Mouse (Mus musculus) forebrain, postnatal 0 days (tissue): Measurements from ENCODE around the gene Cfap97d1. TPM values are rescaled to one million over a fixed set of nuclear protein-coding genes. Genes with fewer than 3 reads are reported as not detected.

Experiments
- ATAC-seq: fragments of 200-750 bp; cut with Nextera tagmentation; 2 replicates; pipeline ENCODE4 v1.8.0; 2017; ENCODE audit warnings: mild to moderate bottlenecking, moderate library complexity
- DNase-seq: peaks from one replicate; pipeline ENCODE4 v3.0.0-alpha.2; 2015
- H3K27ac ChIP-seq: fragments of 300-500 bp; sonication (generic); 2 replicates; pipeline ENCODE4 v1.5.1; 2014; ENCODE audit warnings: low read depth, mild to moderate bottlenecking, antibody characterized with exemption, low read length, moderate library complexity, mixed read lengths
- H3K27me3 ChIP-seq: fragments of 300-500 bp; sonication (generic); 2 replicates; pipeline ENCODE4 v1.6.1; 2014; ENCODE audit warnings: mild to moderate bottlenecking, low read length, mixed read lengths; ENCODE audit not compliant: insufficient read depth
- H3K36me3 ChIP-seq: fragments of 300-500 bp; sonication (generic); 2 replicates; pipeline ENCODE4 v1.6.1; 2014; ENCODE audit warnings: mild to moderate bottlenecking, moderate library complexity; ENCODE audit not compliant: insufficient read depth
- H3K4me1 ChIP-seq: fragments of 300-500 bp; sonication (generic); 2 replicates; pipeline ENCODE4 v1.6.1; 2014; ENCODE audit warnings: antibody characterized with exemption; ENCODE audit not compliant: insufficient read depth
- H3K4me2 ChIP-seq: fragments of 300-500 bp; sonication (generic); 2 replicates; pipeline ENCODE4 v1.6.1; 2014; ENCODE audit warnings: low read depth, mild to moderate bottlenecking, moderate library complexity
- H3K4me3 ChIP-seq: fragments of 300-500 bp; sonication (generic); 2 replicates; pipeline ENCODE4 v1.5.1; 2014; ENCODE audit warnings: low read depth, low read length, mixed read lengths
- H3K9ac ChIP-seq: fragments of 300-500 bp; sonication (generic); 2 replicates; pipeline ENCODE4 v1.6.1; 2014; ENCODE audit warnings: mild to moderate bottlenecking
- H3K9me3 ChIP-seq: fragments of 300-500 bp; sonication (generic); 2 replicates; pipeline ENCODE4 v1.6.1; 2016; ENCODE audit warnings: low read length
- CTCF ChIP-seq: sonication (generic); IDR thresholded peaks from 2 replicates; pipeline ENCODE4 v1.5.1; 2016; ENCODE audit warnings: antibody characterized with exemption, control low read depth, low read depth
- WGBS: fragments of 180-500 bp; shearing (Covaris S2); extraction: QIAGEN DNeasy Blood & Tissue Kit; methylation state at CpG from one replicate; pipeline ENCODE4 v1.1.7; 2014; 5-methylcytosine and 5-hydroxymethylcytosine counted together
- polyA plus RNA-seq: library from polyadenylated mRNA; unstranded; fragments of >200 nt; fragmentation: Nextera tagmentation; extraction: Ambion mirVana; gene quantifications from 2 replicates; pipeline ENCODE4 v1.2.1, GENCODE M21; 2015
- total RNA-seq: library from RNA; depleted of rRNA; stranded (reverse); fragments of >200 nt; gene quantifications from 2 replicates; pipeline ENCODE4 v1.2.3, GENCODE M21; 2014; rRNA removed

The Cfap97d1 gene
- total and polyA plus RNA-seq, 2 experiments from 2014 or later, result not detected

DNA sequence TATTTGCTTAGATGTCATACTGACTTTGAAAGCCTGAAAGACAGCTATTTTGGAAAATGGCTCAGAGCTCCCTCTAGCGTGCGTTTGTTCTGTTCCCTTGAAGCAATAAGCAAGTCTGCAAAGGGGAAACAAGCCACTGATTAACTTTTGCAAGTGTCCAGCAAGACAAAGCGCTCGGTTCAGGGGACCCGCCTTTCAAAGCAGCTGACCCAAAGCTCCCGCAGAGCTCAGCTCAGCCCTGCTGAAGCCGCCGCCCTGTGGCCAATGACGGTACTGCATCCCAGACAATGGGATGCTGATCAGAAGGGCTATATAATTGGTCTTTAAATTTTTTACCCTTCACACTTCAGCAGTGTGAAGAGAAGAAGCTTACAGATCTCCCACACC is 56.1 kb downstream of the Cfap97d1 start:
- H3K9me3 ChIP-seq, result 0 out of 2 replicates have a peak, but pooled peaks cover 2% of the 10 kb centered on the region
- no peak overlapping the region for H3K4me2 ChIP-seq
- peak; percentile 92 for TF ChIP-seq CTCF
- H3K27me3 ChIP-seq, result no peaks in the 10 kb centered on the region
- H3K27ac ChIP-seq, result no peak overlapping the region
- ATAC-seq (peak; percentile 80), DNase-seq (peak; percentile 83)
- no peaks in the 10 kb centered on the region for H3K36me3 ChIP-seq
- no peak overlapping the region for H3K9ac ChIP-seq
- H3K4me3 ChIP-seq, result no peak overlapping the region
- no peaks in the 10 kb centered on the region for H3K4me1 ChIP-seq
- WGBS, result under 1% methylated on average over 9 of the region's 9 CpGs

- Histone ChIP-seq H3K9me3 (0 out of 2 replicates have a peak, but pooled peaks cover 7% of the 10 kb centered on the region), H3K36me3 (no peaks in the 10 kb centered on the region), H3K4me2 (no peak overlapping the region), H3K27ac (no peak overlapping the region), H3K4me1 (no peaks in the 10 kb centered on the region), H3K27me3 (no peaks in the 10 kb centered on the region), H3K4me3 (no peak overlapping the region), H3K9ac (no peak overlapping the region)
- TF ChIP-seq CTCF, result 0 out of 2 replicates have a peak, but pooled peaks have one; percentile 4
- 81% methylated on average over 4 of the region's 4 CpGs for WGBS
- ATAC-seq (no peak), DNase-seq (no peak)
Measured at GRCm38 (mm10) chr11:102040646-102041045, 56.6 kb downstream of the Cfap97d1 start.

DNA sequence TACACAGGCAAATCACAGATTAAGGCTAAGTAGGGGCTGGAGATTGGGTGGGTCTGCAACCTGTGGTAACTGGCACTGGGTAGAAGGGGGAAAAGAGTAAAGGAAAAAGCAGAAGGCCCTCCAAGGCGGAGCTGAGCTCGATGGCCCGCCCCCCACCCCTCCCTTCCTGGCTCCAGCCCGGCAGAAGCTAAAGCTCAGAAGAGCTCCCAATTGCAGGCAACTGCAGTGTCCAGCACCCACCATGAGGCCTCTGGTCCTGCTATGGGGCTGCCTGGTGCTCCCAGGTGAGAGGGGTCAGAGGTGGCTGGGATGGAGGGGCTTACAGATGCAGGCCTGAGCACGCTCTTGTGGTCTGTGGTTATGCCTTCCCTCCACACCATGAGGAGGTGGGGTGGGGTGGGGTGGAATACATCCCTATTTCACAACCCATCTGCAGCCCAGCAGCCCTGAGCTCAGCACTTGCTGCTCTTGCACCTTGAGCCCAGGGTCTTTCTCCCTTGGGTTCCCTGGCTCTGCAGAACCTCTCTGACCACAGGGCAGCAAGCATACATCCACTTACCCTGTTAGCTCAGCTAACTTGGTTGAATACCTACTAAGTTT is 57.4 kb downstream of the Cfap97d1 start, which contains the start of gene Cd300lg:
TSS of gene Cd300lg (plus strand) at position 160 of the 600 bp plus-strand sequence.
- 72% methylated on average over 5 of the region's 5 CpGs for WGBS

More for the DNA sequence above, 57.4 kb downstream of the Cfap97d1 start, which contains the start of gene Cd300lg:
- DNase-seq (no peak), ATAC-seq (no peak)
- H3K9me3 ChIP-seq, result 0 out of 2 replicates have a peak, but pooled peaks cover 9% of the 10 kb centered on the region
- no peak within 1 kb of the TSS for H3K9ac ChIP-seq
- no peak for TF ChIP-seq CTCF
- H3K4me3 ChIP-seq, result no peak within 1 kb of the TSS
- no peaks in the 10 kb centered on the region for H3K4me1 ChIP-seq
- H3K36me3 ChIP-seq, result no peaks in the 10 kb centered on the region
- no peak within 1 kb of the TSS for H3K4me2 ChIP-seq
- H3K27ac ChIP-seq, result no peak within 1 kb of the TSS
- H3K27me3 ChIP-seq, result no peaks in the 10 kb centered on the region

Other genes with a start within 250 kb of the Cfap97d1 start
- gene Etv4, start 198.9 kb upstream of the Cfap97d1 start, total RNA-seq, result 24.2 and 25.1 TPM in 2 replicates
- 15.9 and 16.8 TPM in 2 replicates for gene Etv4, start 198.9 kb upstream of the Cfap97d1 start, polyA plus RNA-seq
- gene Meox1, start 89.9 kb upstream of the Cfap97d1 start, total RNA-seq, result 1.1 and 2.0 TPM in 2 replicates
- gene Meox1, start 89.9 kb upstream of the Cfap97d1 start, polyA plus RNA-seq, result 0.58 and 0.68 TPM in 2 replicates
- gene Sost, start 17.3 kb upstream of the Cfap97d1 start, total RNA-seq, result 0.31 TPM in 1 of 2 replicates, not detected in the other
- not detected in 2 replicates for gene Sost, start 17.3 kb upstream of the Cfap97d1 start, polyA plus RNA-seq
- gene Dusp3, start 2.7 kb downstream of the Cfap97d1 start, total RNA-seq, result 32.8 and 35.5 TPM in 2 replicates
- gene Dusp3, start 2.7 kb downstream of the Cfap97d1 start, polyA plus RNA-seq, result 25.1 and 31.0 TPM in 2 replicates
- 56.6 and 60.3 TPM in 2 replicates for gene Mpp3, start 44.2 kb downstream of the Cfap97d1 start, total RNA-seq
- gene Mpp3, start 44.2 kb downstream of the Cfap97d1 start, polyA plus RNA-seq, result 45.5 and 46.4 TPM in 2 replicates
- gene Cd300lg, start 57.2 kb downstream of the Cfap97d1 start, total RNA-seq, result 0.69 and 0.86 TPM in 2 replicates
- gene Cd300lg, start 57.2 kb downstream of the Cfap97d1 start, polyA plus RNA-seq, result 0.15 and 0.30 TPM in 2 replicates
- 27.3 and 28.3 TPM in 2 replicates for gene Mpp2, start 104.2 kb downstream of the Cfap97d1 start, total RNA-seq
- gene Mpp2, start 104.2 kb downstream of the Cfap97d1 start, polyA plus RNA-seq, result 14.1 and 21.4 TPM in 2 replicates
- gene Ppy, start 117.0 kb downstream of the Cfap97d1 start, total RNA-seq, result not detected in 2 replicates
- gene Ppy, start 117.0 kb downstream of the Cfap97d1 start, polyA plus RNA-seq, result not detected in 2 replicates
- not detected in 2 replicates for gene Pyy, start 123.6 kb downstream of the Cfap97d1 start, total RNA-seq
- not detected in 2 replicates for gene Pyy, start 123.6 kb downstream of the Cfap97d1 start, polyA plus RNA-seq
- 0.14 and 0.15 TPM in 2 replicates for gene Nags, start 161.2 kb downstream of the Cfap97d1 start, total RNA-seq
- 0.28 and 0.35 TPM in 2 replicates for gene Nags, start 161.2 kb downstream of the Cfap97d1 start, polyA plus RNA-seq
- gene Tmem101, start 172.1 kb downstream of the Cfap97d1 start, total RNA-seq, result 42.1 and 44.4 TPM in 2 replicates
- gene Tmem101, start 172.1 kb downstream of the Cfap97d1 start, polyA plus RNA-seq, result 34.1 and 38.2 TPM in 2 replicates
- gene Lsm12, start 201.0 kb downstream of the Cfap97d1 start, total RNA-seq, result 76.7 and 86.4 TPM in 2 replicates
- 145 and 154 TPM in 2 replicates for gene Lsm12, start 201.0 kb downstream of the Cfap97d1 start, polyA plus RNA-seq
- gene G6pc3, start 205.3 kb downstream of the Cfap97d1 start, total RNA-seq, result 27.3 and 32.1 TPM in 2 replicates
- 27.4 and 32.0 TPM in 2 replicates for gene G6pc3, start 205.3 kb downstream of the Cfap97d1 start, polyA plus RNA-seq
- 170 and 209 TPM in 2 replicates for gene Hdac5, start 245.9 kb downstream of the Cfap97d1 start, total RNA-seq
- gene Hdac5, start 245.9 kb downstream of the Cfap97d1 start, polyA plus RNA-seq, result 67.1 and 69.4 TPM in 2 replicates